Mouse (Mus musculus) liver, postnatal 0 days (tissue): ENCODE results near the gene Zfp202.

Experiments used
- CTCF ChIP-seq: sonication (generic); IDR thresholded peaks from 2 replicates; pipeline ENCODE4 v1.5.1; 2016; ENCODE audit warnings: antibody characterized with exemption, low read depth
- EP300 ChIP-seq: IDR thresholded peaks from 2 replicates; pipeline ENCODE4 v1.6.1; 2016; ENCODE audit warnings: antibody characterized with exemption, low read depth, mild to moderate bottlenecking

- TF ChIP-seq CTCF: peak; percentile 83
- TF ChIP-seq EP300: no peak
These were observed 36.0 kb downstream of the Zfp202 start for GRCm38 (mm10) chr9:40227874-40228789.
